ENCODE assay signal across 9 mouse cellular contexts in the genomic region with DNA sequence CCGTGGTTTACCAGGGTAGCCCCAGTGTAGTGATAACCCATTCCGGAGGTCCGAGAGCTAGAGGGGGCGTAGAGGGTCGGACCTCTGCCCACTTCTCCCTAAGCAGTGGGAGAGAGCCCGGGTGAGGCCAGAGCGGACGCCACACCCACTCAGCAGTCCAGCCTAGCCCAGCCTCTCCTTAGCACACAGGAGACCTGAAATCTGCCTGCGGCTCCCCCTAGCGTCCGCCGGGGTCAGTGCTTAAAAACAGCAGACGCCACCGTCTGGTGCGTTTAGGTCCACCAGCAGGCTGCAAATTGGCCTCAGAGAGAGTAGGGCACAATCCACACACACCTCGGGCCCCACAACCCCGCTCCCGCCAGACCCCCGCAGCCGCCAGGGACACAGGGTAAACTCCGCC. TPM values are rescaled to one million over a fixed set of nuclear protein-coding genes. Genes with fewer than 3 reads are reported as not detected.
DNase-seq lines count a peak whose midpoint lies in the region; ATAC-seq and TF ChIP-seq lines count a peak whose summit lies in the region.
"Had no signal": no experiment of that assay in that cellular context is flagged by ENCODE, and none has a peak within 500 bp of the region (broad histone marks: within the 10 kb centered on the region; RNA-seq: fewer than 3 reads in every experiment).

No protein-coding gene starts in this region.

- H3K27ac ChIP-seq in hindbrain, embryonic 10.5 days = peak overlapping the region; percentile 77
- H3K27ac ChIP-seq in lung, postnatal 0 days (ENCODE audit: low read length) = peak overlapping the region; percentile 84
- H3K27ac ChIP-seq: macrophage had no signal

- H3K4me2 ChIP-seq in lung, postnatal 0 days (replicated peaks; ENCODE audit: low read depth, low read length) = peak overlapping the region; percentile 50

- no peaks in the 10 kb centered on the region for H3K9me3 ChIP-seq in G1E (replicated peaks)
- H3K9me3 ChIP-seq in hindbrain, embryonic 10.5 days = no peaks in the 10 kb centered on the region
- no peaks in the 10 kb centered on the region for H3K9me3 ChIP-seq in lung, postnatal 0 days (ENCODE audit: low read length)

- peak; percentile 73 for ATAC-seq in G1E (ENCODE audit: extremely low read depth, insufficient number of reproducible peaks, low FRiP score, poor library complexity, severe bottlenecking)
- ATAC-seq in frontal cortex, adult (ENCODE audit: low TSS enrichment) = peak; percentile 93
- peak; percentile 89 for ATAC-seq in lung, postnatal 0 days

- WGBS in hindbrain, embryonic 10.5 days = under 1% methylated on average over 21 of the region's 21 CpGs
- under 1% methylated on average over 21 of the region's 21 CpGs for WGBS in lung, postnatal 0 days

- TF ChIP-seq CTCF in G1E (IDR thresholded peaks at IDR 0.05; ENCODE audit: low read depth, low read length) = peak; percentile 93
- TF ChIP-seq CTCF in lung, postnatal 0 days (IDR thresholded peaks at IDR 0.05) = peak; percentile 99

- peaks cover 16% of the 10 kb centered on the region for H3K4me1 ChIP-seq in G1E (ENCODE audit: insufficient read depth, low read depth, low read length)
- H3K4me1 ChIP-seq in hindbrain, embryonic 10.5 days (replicated peaks) = peaks cover 50% of the 10 kb centered on the region
- peaks cover 5% of the 10 kb centered on the region; the same call in 1 of the 2 replicates for H3K4me1 ChIP-seq in lung, postnatal 0 days (ENCODE audit: insufficient read depth, low read depth, low read length)

- no peaks in the 10 kb centered on the region for H3K36me3 ChIP-seq in G1E (replicated peaks)
- no peaks in the 10 kb centered on the region for H3K36me3 ChIP-seq in hindbrain, embryonic 10.5 days
- H3K36me3 ChIP-seq in lung, postnatal 0 days (ENCODE audit: insufficient read depth, low read length) = no peaks in the 10 kb centered on the region

- H3K4me3 ChIP-seq in G1E (ENCODE audit: low read depth, low read length) = no peak overlapping the region; the same call in 1 of the 2 replicates
- peak overlapping the region; percentile 50 for H3K4me3 ChIP-seq in hindbrain, embryonic 10.5 days
- peak overlapping the region; percentile 19 for H3K4me3 ChIP-seq in lung, postnatal 0 days (ENCODE audit: low read depth, low read length)

- H3K9ac ChIP-seq in lung, postnatal 0 days (replicated peaks; ENCODE audit: low read depth) = no peak overlapping the region

- TF ChIP-seq EP300 in lung, postnatal 0 days (IDR thresholded peaks at IDR 0.05) = no peak

- H3K27me3 ChIP-seq in G1E (ENCODE audit: insufficient read depth, low read length) = peaks cover 70% of the 10 kb centered on the region
- peaks cover 62% of the 10 kb centered on the region for H3K27me3 ChIP-seq in hindbrain, embryonic 10.5 days (ENCODE audit: insufficient read depth, poor library complexity, severe bottlenecking)
- no peaks in the 10 kb centered on the region for H3K27me3 ChIP-seq in lung, postnatal 0 days (replicated peaks; ENCODE audit: insufficient read depth, low read length)

- DNase-seq in G1E (ENCODE audit: low spot score) = peak; percentile 87
- DNase-seq in cerebellum, adult 8-10 months = peak; percentile 86
- peak; percentile 92 for DNase-seq in hindbrain, embryonic 10.5 days (ENCODE audit: low spot score)
- DNase-seq in layer of hippocampus, adult 9-11 months = peak; percentile 82
- peak; percentile 97 for DNase-seq in lung, postnatal 0 days (ENCODE audit: low spot score)
- DNase-seq in ovary, postnatal 14 days (ENCODE audit: low spot score) = peak; percentile 89
- DNase-seq in thymus, postnatal 10 days (ENCODE audit: low spot score in 2 of 2) = peak; percentile 41 to 81

RNA-seq across cellular contexts. Expression of a gene that starts 3.5 kb away (rescaled TPM):
- total RNA-seq in G1E (2014; fragmentation: Nextera tagmentation) (not detected in 2 replicates), G1E (2017) (0.27 TPM in 1 of 2 replicates, not detected in the other)
- polyA plus RNA-seq in G1E (2012) = not detected in 2 replicates
- polyA plus RNA-seq in hindbrain, embryonic 10.5 days (2016; fragmentation: Nextera tagmentation; extraction: Ambion mirVana) = 4.7 and 5.4 TPM in 2 replicates
- 21.3 and 24.4 TPM in 2 replicates for polyA plus RNA-seq in lung, postnatal 0 days (2015; fragmentation: Nextera tagmentation; extraction: Ambion mirVana)

RNA-seq across cellular contexts. Expression of a gene that starts 6.7 kb away (rescaled TPM):
- total RNA-seq in G1E (2014; fragmentation: Nextera tagmentation) (not detected in 2 replicates), G1E (2017) (not detected in 2 replicates)
- not detected in 2 replicates for polyA plus RNA-seq in G1E (2012)
- polyA plus RNA-seq in hindbrain, embryonic 10.5 days (2016; fragmentation: Nextera tagmentation; extraction: Ambion mirVana) = 0.25 TPM in 1 of 2 replicates, not detected in the other
- 0.37 and 1.1 TPM in 2 replicates for polyA plus RNA-seq in lung, postnatal 0 days (2015; fragmentation: Nextera tagmentation; extraction: Ambion mirVana)
- polyA plus RNA-seq: macrophage had no signal

RNA-seq across cellular contexts. Expression of a gene that starts 29.0 kb away (rescaled TPM):
- total RNA-seq in G1E (2014; fragmentation: Nextera tagmentation) = 82.1 and 94.7 TPM in 2 replicates
- 83.6 and 101 TPM in 2 replicates for total RNA-seq in G1E (2017)
- 66.3 and 123 TPM in 2 replicates for polyA plus RNA-seq in G1E (2012)
- 3.0 and 3.2 TPM in 2 replicates for polyA plus RNA-seq in hindbrain, embryonic 10.5 days (2016; fragmentation: Nextera tagmentation; extraction: Ambion mirVana)
- polyA plus RNA-seq in lung, postnatal 0 days (2015; fragmentation: Nextera tagmentation; extraction: Ambion mirVana) = 17.0 and 26.3 TPM in 2 replicates

RNA-seq across cellular contexts. Expression of a gene that starts 35.8 kb away (rescaled TPM):
- total RNA-seq in G1E (2014; fragmentation: Nextera tagmentation) = not detected in 2 replicates
- total RNA-seq in G1E (2017) = not detected in 2 replicates
- polyA plus RNA-seq in G1E (2012) = not detected in 2 replicates
- polyA plus RNA-seq in hindbrain, embryonic 10.5 days (2016; fragmentation: Nextera tagmentation; extraction: Ambion mirVana) = 32.6 and 34.7 TPM in 2 replicates
- polyA plus RNA-seq in lung, postnatal 0 days (2015; fragmentation: Nextera tagmentation; extraction: Ambion mirVana) = 29.0 and 32.5 TPM in 2 replicates
